Mouse (Mus musculus) intestine, embryonic 14.5 days (tissue): ENCODE measurements around the gene Znrf4. TPM values are rescaled to one million over a fixed set of nuclear protein-coding genes. Genes with fewer than 3 reads are reported as not detected.

Source experiments
- ATAC-seq: fragments of 200-750 bp; cut with Nextera tagmentation; replicated peaks from 2 replicates; pipeline ENCODE4 v1.8.0; 2017; ENCODE audit warnings: low read depth, moderate number of reproducible peaks, moderate TSS enrichment, moderate library complexity; ENCODE audit not compliant: low FRiP score, low TSS enrichment
- DNase-seq: peaks from one replicate; pipeline ENCODE4 v3.0.0-alpha.2; 2018; ENCODE audit warnings: low spot score
- H3K27ac ChIP-seq: fragments of 300-500 bp; sonication (generic); 2 replicates; pipeline ENCODE4 v1.5.1; 2014; ENCODE audit warnings: low read depth, mild to moderate bottlenecking, control low read depth
- H3K27me3 ChIP-seq: fragments of 300-500 bp; sonication (generic); replicated peaks from 2 replicates; pipeline ENCODE4 v1.6.1; 2014; ENCODE audit warnings: low read length, control low read depth; ENCODE audit not compliant: control insufficient read depth, insufficient read depth
- H3K36me3 ChIP-seq: fragments of 300-500 bp; sonication (generic); 2 replicates; pipeline ENCODE4 v1.6.1; 2014; ENCODE audit warnings: low read length, control low read depth; ENCODE audit not compliant: control insufficient read depth, insufficient read depth
- H3K4me1 ChIP-seq: fragments of 300-500 bp; sonication (generic); replicated peaks from 2 replicates; pipeline ENCODE4 v1.6.1; 2014; ENCODE audit warnings: low read length, control low read depth, mixed read lengths; ENCODE audit not compliant: control insufficient read depth, insufficient read depth
- H3K4me2 ChIP-seq: fragments of 300-500 bp; sonication (generic); 2 replicates; pipeline ENCODE4 v1.6.1; 2014; ENCODE audit warnings: low read length
- H3K4me3 ChIP-seq: fragments of 300-500 bp; sonication (generic); 2 replicates; pipeline ENCODE4 v1.5.1; 2014; ENCODE audit warnings: low read depth, low read length, control low read depth, mixed read lengths
- H3K9ac ChIP-seq: fragments of 300-500 bp; sonication (generic); 2 replicates; pipeline ENCODE4 v1.6.1; 2014; ENCODE audit warnings: mild to moderate bottlenecking, low read length
- H3K9me3 ChIP-seq: fragments of 300-500 bp; sonication (generic); 2 replicates; pipeline ENCODE4 v1.6.1; 2016; ENCODE audit warnings: low read length, control low read depth; ENCODE audit not compliant: control insufficient read depth
- whole genome bisulfite sequencing: fragments of 180-500 bp; shearing (Covaris S2); extraction: QIAGEN DNeasy Blood & Tissue Kit; methylation state at CpG from one replicate; pipeline ENCODE4 v1.1.7; 2014; 5-methylcytosine and 5-hydroxymethylcytosine counted together
- polyA plus RNA-seq: library from polyadenylated mRNA; unstranded; fragments of >200 nt; fragmentation: Nextera tagmentation; extraction: Ambion mirVana; gene quantifications from 2 replicates; pipeline ENCODE4 v1.2.1, GENCODE M21; 2014

The Znrf4 gene
- polyA plus RNA-seq = not detected in 2 replicates

DNA sequence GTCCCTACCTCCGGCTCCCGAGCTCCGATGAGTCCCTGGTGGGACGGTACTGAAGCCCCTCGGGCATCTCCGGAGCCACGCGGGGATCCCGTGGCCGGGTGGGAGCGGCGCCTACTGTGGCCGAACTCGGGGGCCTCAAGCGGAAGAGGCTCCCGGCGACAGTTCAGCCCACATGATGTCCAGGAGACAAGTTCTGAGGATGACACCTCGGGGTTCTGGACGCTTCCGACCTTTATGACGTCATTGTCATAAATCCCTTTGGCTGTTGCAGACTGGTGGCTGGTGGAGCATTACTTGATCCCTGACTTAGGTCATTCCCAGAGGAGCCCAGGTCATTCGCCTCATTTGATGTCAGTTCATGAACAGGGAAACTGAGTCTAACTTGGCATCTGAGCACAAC lies at the start of gene Znrf4:
TSS of gene Znrf4 (minus strand) at position 122 of the 400 bp plus-strand sequence.
- no peaks in the 10 kb centered on the region for H3K36me3 ChIP-seq
- peaks cover 6% of the 10 kb centered on the region; the same call in 1 of the 2 replicates for H3K4me1 ChIP-seq
- peak within 1 kb of the TSS; percentile 40 for H3K4me2 ChIP-seq
- ATAC-seq (no peak), DNase-seq (no peak)
- 53% methylated on average over 22 of the region's 22 CpGs for WGBS
- H3K9me3 ChIP-seq = no peaks in the 10 kb centered on the region
- H3K27me3 ChIP-seq = peaks cover 65% of the 10 kb centered on the region
- no peak within 1 kb of the TSS for H3K27ac ChIP-seq
- peak within 1 kb of the TSS; percentile 24 for H3K4me3 ChIP-seq
- H3K9ac ChIP-seq = 0 out of 2 replicates have a peak within 1 kb of the TSS, but pooled peaks have one; percentile 20

DNA sequence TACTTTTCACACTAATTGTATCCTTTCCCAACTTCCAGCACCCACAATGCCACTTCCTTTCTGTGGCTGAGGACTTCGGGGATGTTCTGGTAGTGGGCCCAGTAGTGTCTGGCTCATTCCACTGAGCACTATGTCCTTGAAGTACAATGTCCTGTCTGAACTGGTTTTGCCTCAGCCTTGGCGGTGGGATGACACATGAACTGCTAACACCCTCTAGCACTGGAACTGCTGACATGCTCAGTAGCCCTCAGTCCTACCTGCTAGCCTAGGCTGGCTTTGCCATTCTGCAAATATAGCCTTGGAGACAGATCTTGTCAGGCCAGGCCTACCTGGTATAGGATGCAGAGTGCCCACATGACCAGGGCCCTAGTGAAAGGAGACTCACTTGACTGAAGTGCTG lies 49.6 kb upstream of the Znrf4 start:
- Histone ChIP-seq H3K4me3 (no peak overlapping the region), H3K9ac (no peak overlapping the region), H3K4me1 (no peaks in the 10 kb centered on the region), H3K27me3 (no peaks in the 10 kb centered on the region), H3K9me3 (no peaks in the 10 kb centered on the region), H3K4me2 (no peak overlapping the region), H3K27ac (no peak overlapping the region), H3K36me3 (peaks cover 62% of the 10 kb centered on the region)
- ATAC-seq (no peak), DNase-seq (no peak)
- 97% methylated on average over 2 of the region's 2 CpGs for WGBS

DNA sequence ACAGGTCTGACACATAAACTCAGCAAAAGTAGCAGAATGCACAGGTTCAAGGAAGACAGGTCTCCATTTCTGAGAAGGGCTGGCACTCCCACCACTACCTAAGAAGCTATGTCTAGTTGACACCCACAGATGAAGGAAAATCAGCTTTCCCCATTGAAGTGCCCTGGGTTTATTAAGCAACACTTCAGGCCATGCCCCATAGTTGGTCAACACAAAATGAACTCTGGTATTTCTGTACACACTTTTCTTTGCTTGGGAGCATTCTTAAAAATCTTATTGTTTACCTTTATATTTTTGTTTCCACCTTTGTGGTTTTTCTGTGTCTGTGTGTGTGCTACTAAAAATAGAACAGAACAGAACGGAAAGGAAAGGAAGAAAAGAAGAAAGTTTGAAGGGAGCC lies 47.9 kb upstream of the Znrf4 start:
- no peak overlapping the region for H3K4me3 ChIP-seq
- no peak overlapping the region for H3K27ac ChIP-seq
- no peak overlapping the region for H3K4me2 ChIP-seq
- WGBS = 79% methylated on average over 1 of the region's 1 CpGs
- H3K27me3 ChIP-seq = no peaks in the 10 kb centered on the region
- H3K4me1 ChIP-seq = no peaks in the 10 kb centered on the region
- DNase-seq (no peak), ATAC-seq (no peak)
- H3K9me3 ChIP-seq = no peaks in the 10 kb centered on the region
- H3K36me3 ChIP-seq = peaks cover 44% of the 10 kb centered on the region
- no peak overlapping the region for H3K9ac ChIP-seq

DNA sequence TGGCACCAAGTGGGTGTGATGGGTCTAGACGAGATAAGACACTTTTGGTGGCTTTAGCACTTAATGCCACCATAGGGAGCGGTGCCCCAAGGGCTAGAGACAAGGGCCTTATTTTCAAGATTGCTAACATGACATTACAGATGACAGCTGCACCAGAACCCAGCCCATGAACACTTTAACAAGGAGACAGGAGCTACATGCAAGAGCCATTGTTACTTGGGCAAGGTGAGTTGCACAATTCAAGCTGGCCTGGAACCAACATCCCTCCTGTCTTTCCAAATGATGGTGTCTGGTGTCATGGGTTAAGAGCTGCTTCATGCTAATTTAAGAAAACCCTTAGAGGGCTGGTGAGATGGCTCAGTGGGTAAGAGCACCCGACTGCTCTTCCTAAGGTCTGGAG lies 47.2 kb upstream of the Znrf4 start:
- DNase-seq = no peak
- H3K4me3 ChIP-seq = no peak overlapping the region

DNA sequence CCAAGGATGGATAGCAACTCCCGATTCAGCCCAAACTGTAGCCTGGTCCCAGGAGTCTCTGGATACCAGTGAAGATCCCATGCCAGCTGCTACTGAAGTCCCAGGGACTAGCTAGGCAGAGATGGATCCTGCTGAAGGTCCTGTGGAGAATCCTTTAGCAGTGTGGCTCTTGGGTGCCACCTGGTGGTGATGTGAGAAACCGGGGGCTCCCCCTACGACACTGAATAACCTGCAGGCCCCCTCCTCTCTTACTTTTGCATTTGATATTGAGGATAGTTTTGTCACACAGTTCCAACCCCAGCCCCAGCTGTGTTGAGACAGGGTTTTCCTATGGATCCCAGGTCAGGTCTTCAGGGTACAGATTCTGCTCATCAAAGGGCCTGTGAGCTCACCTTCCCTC lies 46.2 kb upstream of the Znrf4 start:
- Histone ChIP-seq H3K9ac (no peak overlapping the region), H3K9me3 (no peaks in the 10 kb centered on the region), H3K27me3 (no peaks in the 10 kb centered on the region), H3K36me3 (peaks cover 28% of the 10 kb centered on the region), H3K4me3 (no peak overlapping the region), H3K4me1 (no peaks in the 10 kb centered on the region), H3K4me2 (no peak overlapping the region), H3K27ac (no peak overlapping the region)
- 19% methylated on average over 3 of the region's 3 CpGs for WGBS
- peak; percentile 45; the same call in 1 of the 2 replicates for ATAC-seq
- peak; percentile 87 for DNase-seq

More for the DNA sequence above, 47.2 kb upstream of the Znrf4 start:
- Histone ChIP-seq H3K9me3 (no peaks in the 10 kb centered on the region), H3K4me2 (no peak overlapping the region), H3K9ac (no peak overlapping the region), H3K27me3 (no peaks in the 10 kb centered on the region), H3K27ac (no peak overlapping the region), H3K4me1 (no peaks in the 10 kb centered on the region), H3K36me3 (peaks cover 37% of the 10 kb centered on the region)
- no peak for ATAC-seq
- 85% methylated on average over 3 of the region's 3 CpGs for WGBS

DNA sequence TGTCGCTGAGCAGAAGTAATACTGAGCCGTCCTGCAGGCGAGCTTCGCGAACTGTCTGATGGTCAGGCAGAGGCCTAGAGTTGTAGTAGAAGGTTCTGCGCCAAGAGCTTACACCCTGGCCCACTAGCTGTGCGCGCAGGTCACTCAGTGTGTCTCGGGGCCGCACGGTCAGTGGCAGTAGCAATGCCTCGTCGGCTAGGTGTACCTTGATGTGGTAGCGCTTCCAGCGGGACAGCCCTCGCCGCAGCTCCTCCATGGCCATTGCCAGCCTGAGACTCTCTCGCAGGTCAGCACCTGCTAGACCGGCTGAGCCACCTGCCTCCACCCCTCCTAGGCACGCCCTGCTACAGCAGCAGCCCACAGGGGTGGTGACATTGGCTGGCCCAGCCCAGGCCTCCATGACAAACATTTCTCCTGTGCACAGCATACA lies 41.9 kb upstream of the Znrf4 start, which contains the start of gene Gm20219:
TSS of gene Gm20219 (minus strand) at position 266 of the 430 bp plus-strand sequence.
- DNase-seq (peak; percentile 66), ATAC-seq (peak; percentile 85)
- no peaks in the 10 kb centered on the region for H3K4me1 ChIP-seq
- no peaks in the 10 kb centered on the region for H3K27me3 ChIP-seq
- H3K4me2 ChIP-seq = peak within 1 kb of the TSS; percentile 31
- H3K4me3 ChIP-seq = no peak within 1 kb of the TSS
- no peak within 1 kb of the TSS for H3K27ac ChIP-seq
- H3K9ac ChIP-seq = no peak within 1 kb of the TSS
- H3K9me3 ChIP-seq = no peaks in the 10 kb centered on the region
- H3K36me3 ChIP-seq = no peaks in the 10 kb centered on the region
- WGBS = 63% methylated on average over 20 of the region's 20 CpGs

DNA sequence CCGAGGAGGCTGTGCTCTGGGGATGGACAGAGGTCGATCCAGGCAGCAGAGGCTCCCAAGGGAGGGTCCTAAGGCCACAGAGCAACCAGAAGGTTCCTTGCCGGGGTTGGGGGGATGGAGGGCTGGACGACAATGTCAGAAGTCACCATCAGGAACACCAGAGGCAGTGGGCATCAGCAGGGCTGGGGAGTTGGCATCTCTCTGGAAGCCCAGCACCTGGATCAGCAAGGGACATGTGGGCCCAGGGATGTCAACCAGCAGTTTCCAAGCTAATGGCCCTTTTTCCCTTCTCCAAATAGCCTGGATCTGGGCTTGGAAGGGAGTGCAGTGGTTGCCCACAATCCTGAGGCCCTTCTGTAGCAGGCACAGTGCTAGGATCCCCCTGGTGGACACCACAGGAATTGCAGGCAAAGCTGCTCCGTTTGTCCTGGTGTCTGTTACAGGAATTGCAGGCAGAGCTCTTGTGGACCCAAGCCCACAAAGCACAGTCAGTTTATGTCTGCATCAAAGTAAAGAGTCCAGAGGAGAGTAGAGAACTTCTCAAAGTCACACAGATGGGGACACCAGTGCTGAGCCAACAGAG lies 40.6 kb upstream of the Znrf4 start:
- H3K4me2 ChIP-seq = no peak overlapping the region
- H3K4me3 ChIP-seq = no peak overlapping the region
- no peaks in the 10 kb centered on the region for H3K9me3 ChIP-seq
- no peak overlapping the region for H3K27ac ChIP-seq
- no peak overlapping the region for H3K9ac ChIP-seq
- no peaks in the 10 kb centered on the region for H3K36me3 ChIP-seq
- H3K27me3 ChIP-seq = no peaks in the 10 kb centered on the region
- no peak for ATAC-seq
- WGBS = 68% methylated on average over 5 of the region's 5 CpGs
- peak; percentile 79 for DNase-seq
- no peaks in the 10 kb centered on the region for H3K4me1 ChIP-seq

DNA sequence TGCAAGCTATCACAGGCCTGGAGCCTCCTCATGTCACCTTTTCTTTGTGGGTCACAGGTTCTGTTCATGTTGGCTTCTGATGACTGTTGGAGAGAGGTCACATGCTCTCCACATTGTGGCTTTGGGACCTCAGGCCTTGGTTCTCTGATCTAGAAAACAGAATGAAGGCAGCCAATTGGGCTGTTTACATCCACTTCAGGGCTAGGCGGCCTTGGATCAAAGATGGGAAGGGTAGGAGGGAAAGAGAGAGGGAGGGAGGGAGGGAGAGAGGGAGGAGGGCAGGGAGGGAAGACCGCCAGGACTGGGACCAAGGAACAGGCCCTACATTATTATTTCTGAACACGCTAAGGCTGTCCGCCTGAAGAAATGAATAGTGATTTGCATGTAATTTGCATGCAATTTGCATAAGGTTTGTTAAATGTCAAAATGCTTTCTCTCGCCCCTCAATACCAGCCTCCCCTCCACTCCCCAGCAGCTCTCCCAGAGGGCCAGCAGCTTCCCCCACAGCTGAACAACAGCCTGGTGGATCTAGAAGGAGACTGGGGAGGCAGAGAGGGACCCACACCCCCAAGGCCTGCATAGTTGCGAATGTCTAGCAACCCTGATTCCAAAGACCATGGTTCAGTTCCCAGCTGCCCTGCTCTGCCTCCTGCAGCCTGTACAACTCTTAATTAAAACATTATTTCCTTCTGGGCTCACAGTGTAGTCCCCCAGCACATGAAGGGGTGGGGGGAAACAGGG lies 39.8 kb upstream of the Znrf4 start:
- H3K4me2 ChIP-seq = no peak overlapping the region
- DNase-seq = no peak

More for the DNA sequence above, 39.8 kb upstream of the Znrf4 start:
- ATAC-seq = no peak
- WGBS = 78% methylated on average over 6 of the region's 6 CpGs
- no peak overlapping the region for H3K27ac ChIP-seq
- H3K9me3 ChIP-seq = no peaks in the 10 kb centered on the region
- no peak overlapping the region for H3K9ac ChIP-seq
- no peaks in the 10 kb centered on the region for H3K27me3 ChIP-seq
- no peak overlapping the region for H3K4me3 ChIP-seq
- no peaks in the 10 kb centered on the region for H3K36me3 ChIP-seq
- H3K4me1 ChIP-seq = no peaks in the 10 kb centered on the region
